Mouse (Mus musculus) embryo, embryonic 11.5 days (tissue): ENCODE data around the gene Poc1a.

Experiments used
- DNase-seq: peaks from one replicate; pipeline ENCODE4 v3.0.0-alpha.2; 2012; ENCODE audit warnings: low read depth, low spot score

Gene Poc1a

DNA sequence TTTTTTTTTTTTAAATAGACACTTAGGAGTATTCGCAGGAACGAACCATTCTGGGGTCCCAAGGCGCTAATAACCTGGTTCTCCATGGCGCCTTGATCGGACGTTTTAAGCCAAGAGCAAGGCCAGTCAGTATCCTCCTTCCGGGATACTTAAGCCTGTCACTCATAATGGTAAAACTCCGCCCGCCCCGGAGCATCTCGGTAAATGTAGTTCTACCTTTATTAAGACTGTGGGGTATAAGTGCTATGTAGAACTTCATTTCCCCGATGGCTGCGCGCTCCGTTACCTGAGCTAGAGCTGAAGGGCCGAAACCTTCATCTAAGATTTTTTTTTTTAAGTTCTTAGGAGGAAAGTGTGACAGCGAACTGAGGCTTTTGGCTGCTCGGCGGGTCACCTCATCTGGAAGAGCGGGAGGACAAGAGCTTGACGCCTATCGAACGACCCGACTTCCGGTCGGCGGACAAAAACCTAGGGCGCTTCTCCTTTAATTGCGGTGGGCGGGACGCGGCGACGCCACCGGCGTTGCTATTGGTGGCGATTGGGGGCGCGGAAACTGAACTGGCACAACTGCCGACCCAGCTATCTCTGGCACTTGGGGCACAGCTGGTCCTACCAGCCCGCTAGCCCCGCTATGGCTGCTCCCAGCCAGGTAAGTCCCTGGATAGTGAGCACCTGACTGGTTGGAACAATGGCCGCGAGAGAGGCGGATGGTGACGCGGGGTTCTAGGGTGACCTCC, at the start of gene Poc1a:
Poc1a (plus strand) TSS at position 254 of the 737 bp plus-strand sequence.
- DNase-seq, result peak; percentile 87

DNA sequence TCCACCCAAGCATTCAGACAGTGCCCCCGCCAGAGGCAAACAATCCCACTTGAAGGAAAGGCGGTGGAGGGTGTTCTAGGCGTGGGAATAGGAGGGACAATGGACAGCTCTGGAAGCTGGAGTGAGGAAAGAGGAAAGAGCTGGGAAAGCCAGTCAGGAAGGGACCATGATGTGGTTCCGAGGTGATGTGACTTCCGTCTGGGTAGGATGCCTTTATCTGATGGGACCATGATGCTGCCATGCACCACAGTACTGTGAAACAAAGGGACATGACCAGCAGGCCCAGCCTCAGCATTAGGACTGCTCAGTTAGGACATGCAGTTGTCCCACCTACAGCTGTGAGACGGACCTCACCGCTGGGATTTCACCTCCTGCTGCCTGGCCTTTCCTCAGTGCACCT, 49.6 kb upstream of the Poc1a start:
- DNase-seq, result no peak

DNA sequence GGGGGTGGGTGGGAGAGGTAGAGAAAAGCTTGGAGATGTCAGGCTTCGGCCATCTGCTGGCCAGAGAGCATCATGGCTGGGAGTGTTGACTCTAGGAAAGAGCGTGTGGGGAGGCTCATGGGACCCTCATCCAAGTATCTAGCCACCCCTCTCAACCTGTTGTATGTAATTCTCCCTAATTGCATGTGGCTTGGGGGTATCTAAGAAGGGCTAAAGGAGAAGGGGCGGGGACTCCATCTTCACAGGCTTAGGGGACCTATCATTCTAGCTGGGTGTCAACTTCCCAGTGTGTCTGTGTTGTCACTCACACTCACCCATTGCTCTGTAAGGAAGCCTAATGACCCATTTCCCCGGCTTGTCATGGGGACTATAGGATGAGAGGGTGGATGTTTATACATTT, 49.0 kb upstream of the Poc1a start:
- DNase-seq, result no peak

DNA sequence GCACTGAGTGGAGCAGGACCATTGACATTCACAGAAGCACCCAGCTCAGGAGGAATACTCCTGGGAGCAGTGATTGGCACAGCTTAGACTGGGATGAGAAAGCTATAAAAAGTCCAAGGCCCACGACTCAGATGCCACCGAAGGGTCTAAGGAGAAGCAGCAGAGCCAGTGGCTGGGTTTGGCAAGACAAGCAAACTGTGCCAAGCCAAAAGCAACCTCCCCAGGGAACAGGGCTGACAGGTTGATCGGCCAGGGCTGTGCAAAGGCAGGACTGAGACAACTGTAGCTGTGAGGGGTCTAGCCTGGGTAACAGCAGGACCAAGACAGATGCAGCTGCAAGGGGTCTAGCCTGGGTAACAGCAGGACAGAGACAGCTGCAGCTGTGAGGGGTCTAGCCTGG, 47.9 kb upstream of the Poc1a start:
- no peak for DNase-seq

DNA sequence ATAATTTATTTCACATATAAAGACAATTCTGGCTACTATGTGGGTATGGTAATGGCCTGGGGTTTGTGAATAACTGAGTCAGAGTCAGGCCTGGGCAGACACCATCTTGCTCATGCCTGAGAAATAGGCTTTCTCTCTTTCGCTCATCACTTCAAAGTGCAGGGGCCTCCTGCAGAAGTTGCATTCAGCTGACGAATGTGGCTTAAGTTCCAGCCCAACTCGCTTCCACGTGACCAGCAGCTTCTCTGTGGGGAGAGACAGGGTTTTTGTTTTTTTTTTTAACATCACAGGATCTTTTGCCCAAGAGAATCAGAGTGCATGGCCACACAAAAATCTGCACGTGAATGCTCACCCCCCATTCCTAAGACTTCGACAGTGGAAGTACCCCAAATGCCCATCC, 46.9 kb upstream of the Poc1a start:
- DNase-seq, result no peak

DNA sequence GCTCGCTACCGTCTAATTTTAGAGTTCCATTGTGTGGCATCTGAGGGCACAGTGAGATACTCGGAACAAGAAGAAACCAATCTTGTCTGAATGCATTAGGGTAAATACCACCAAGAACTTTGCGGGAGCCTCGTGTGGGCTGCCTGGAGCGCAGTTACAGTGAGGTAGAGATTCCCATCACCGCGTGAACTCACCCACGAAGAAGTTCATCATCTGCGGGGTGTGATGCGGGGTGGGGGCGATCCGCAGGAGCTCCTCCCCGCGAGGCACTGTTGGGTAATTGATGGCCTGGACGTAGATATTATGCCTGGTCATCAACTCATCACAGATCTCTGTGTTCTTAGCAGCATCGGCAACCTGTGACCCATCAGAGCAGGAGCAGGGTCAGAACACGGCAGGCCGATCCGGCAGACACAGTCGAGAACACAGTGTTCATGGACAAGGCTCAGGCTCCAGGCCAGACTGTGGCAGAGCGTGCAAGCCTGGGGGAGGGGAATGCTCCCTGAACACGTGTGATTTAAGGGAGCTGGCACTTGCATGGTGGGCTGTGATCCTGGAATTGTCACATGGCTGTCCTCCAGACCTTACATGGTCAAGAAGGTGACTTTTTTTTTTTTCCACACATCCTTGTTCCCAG, 45.5 kb upstream of the Poc1a start:
- no peak for DNase-seq

DNA sequence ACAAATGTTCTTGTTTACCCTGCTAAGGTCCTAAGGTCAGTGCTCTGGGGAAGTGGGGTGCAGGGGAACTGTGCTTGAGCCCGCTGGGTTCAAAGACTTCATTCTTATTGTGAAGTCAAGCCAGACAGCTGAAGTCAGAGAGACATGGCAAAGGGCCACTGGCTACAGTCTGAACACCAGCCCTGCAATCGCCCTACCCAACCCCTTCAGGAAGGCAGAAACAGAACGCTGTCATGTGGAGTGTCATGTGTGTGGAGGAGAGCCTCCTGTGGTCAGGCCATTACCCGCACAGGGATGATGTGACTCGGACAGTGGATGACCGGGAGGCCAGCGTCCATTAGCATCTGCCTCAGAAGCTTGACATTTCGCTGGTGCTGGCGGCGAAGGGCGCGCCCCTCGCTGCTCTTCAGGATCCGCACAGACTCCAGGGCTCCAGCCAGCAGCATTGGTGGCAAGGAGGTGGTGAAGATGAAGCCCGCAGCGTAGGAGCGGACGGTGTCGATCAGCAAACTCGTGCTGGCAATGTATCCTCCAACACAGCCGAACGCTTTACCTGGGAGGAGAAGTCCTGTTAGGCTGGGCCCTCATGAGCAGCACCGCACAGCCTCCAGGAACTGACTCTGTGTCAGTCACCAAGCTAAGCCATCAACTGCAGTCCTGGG, 44.6 kb upstream of the Poc1a start:
- no peak for DNase-seq

DNA sequence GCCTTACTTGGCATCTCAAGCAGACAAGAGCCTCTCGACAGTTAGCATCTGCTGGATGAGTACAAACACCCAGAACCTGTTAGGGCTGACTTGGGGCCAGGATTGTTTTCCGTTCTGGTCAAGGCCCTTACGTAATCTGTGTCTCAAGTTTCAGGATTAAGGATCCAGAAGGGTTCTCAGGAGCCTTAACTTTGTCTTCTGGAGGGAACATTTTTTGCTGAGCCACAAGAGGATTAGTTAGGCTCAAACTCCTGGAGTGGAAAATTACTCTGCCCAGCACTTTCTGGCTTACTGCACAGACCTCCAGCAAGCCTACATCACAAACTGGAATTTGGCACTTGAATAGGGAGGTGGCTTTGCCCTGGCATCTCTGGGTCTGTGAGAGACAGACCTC, 44.0 kb upstream of the Poc1a start:
- no peak for DNase-seq

DNA sequence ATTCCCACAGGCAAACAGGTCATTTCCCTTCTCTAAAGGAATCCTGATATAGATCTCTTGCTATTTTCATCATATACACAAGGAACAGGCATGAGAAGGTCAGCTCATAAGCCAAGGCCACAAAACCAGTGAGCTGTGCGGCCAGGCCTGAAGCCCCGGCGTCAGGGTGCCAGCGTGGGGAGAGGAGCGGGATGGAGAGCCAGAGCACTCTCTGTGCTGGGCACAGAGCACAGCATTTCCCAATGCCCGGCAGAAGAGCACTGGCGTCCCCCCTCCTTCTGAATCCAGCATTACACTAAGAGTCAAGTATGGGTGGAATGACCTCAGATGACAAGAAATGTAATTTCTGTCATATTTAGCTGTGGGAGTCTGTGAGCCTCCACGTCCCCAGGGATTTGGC, 43.5 kb upstream of the Poc1a start:
- no peak for DNase-seq

DNA sequence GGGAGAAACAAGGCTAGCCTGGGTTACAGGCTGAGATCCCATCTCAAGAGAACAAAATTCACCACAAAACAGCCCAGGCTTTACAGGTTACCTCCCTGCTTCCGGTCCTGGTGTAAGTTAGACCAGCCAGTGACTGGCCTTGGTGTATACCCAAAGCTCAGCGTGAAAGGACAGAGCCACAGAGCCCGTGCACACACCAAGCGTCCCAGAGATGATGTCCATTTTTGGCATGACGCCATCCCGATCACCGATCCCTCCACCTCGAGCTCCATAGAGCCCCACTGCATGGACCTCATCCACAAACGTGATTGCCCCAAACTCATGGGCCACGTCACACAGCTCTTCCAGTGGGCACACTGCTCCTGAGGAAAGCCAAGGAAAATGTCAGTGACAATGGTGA, 43.0 kb upstream of the Poc1a start:
- DNase-seq, result no peak

DNA sequence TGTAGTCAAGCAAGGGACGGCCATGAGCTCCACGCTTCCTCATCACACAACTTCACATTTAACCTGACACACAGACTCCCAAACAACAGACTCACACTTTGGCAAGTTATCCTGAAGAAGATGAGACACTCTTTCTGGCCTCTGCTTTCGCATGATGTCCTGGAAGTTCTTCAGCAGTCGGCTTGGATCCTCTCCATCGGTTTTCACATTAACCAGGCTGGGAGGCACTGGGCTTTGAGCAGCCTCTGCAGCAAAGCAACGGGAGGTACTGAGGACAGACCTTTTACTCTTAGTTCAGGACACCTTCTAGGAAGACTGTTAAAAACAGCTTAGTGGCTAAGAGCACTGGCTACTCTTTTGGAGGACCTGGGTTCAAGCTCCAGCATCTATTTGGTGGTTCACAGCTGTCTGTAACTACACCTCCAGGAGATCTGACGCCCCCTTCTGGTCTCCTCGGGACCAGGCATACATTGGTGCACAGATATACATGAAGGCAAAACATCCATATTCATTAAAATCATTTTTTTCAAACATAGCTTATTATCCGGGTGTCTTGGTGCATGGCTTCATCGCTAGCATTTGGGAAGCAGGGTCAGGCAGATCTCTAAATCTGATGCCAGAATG, 39.2 kb upstream of the Poc1a start:
- no peak for DNase-seq

DNA sequence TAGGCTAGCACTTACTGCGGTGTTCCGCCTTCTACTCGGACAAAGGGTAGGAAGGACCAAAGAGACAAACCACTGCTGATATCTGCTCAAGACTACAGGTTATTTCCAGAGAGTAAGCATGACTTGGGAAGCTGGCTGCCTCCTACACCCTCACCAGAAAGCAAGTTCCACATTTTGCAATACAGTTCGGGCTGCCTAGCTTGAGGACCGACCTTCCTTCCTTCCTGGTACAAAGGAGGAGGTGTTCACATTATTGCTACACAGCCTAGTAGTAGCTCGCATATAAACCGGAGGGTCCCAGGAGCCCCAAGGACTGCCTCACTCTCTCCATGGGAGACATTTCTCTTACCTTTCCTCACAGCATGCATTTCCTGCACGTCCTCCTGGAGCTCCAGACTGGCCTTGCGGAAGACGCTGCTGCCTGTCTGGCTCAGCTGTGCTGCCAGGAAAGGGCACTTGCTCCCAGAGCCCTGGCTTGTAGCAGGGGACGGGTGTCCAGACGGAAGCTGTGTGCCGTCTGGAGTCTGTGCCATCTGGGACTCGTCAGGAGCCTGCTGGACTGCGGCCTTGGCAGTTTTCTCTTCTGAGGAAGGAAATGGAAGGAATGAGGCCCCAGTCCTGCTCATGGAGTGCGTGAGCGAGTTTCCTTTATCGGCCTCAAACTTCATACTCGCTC, 37.9 kb upstream of the Poc1a start:
- no peak for DNase-seq

DNA sequence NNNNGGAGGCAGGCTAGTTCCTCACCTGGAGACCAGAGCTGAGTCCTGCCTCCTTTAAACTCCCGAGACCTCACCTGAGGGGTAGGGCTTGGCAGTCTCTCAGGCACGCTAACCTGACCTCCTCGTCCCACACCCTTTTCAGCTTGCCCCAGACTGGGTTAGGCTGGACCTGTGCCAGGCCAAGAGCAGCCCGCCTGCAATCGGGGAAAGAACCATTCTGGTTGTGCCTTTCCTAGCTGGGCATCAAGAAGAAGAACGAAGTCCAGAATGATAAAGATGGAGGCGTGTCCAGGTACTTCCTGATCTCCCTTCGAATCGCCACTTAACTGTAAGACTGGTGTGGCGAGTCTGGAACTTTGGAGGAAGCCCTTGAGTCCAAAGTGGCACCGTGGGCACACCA, 31.3 kb upstream of the Poc1a start:
- DNase-seq, result no peak

DNA sequence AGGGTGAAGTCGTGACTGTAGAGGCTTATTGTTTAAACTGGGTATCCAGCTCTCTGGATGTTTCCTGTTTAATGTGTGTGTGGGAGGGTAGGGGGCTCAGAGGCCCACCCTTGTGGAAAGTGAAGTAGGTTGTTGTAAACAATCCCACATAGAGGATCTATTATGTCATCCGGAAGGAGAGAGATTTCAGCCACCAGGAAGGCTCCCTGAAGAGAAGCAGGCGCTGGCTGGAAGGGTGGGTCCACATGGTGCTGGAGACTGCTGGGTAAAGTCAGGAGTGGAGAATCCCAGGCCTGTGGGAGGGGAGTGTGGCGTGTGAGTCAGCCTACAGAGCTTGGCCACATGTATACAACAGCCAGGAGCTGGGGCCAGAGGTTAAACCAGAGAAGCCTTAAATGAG, 30.6 kb upstream of the Poc1a start:
- DNase-seq, result no peak

DNA sequence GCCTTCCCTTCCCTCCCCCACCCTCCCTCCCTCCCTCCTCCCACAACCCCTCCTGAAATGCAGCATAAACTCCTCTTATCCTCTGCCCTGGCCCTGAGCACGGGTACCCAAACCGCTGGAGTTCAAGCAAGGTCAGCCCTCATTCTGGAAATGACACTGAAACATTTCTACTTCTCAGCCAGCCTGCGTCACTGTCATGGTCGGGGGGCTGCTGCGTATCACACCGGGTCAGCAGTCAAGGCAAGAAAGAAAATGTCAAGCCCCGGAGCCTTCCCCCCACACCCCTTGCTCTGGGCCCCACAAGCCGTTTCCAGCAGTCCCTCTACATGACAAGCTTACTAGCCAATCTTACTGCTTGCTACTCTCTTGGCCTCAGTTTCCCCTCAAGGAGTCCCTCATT, 29.8 kb upstream of the Poc1a start:
- no peak for DNase-seq

DNA sequence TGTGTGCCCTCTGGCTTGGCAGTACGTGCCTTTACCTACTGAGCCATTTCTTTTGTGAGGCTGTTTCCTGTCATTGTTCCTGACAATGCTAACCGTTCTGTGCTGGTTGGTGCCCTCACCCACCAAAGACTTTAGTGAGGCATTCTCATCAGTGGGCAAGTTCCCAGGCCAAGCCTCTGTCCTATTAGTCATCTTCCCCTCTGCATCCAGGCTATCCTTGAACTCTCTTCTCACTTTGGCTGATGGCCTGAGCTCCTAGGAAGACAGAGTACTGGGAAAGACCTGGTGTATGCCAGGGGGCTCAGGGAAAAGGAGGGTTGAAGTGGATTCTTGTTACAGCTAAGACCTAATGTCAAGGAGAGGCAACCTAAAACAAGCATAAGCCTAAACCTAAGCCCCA, 26.9 kb upstream of the Poc1a start:
- no peak for DNase-seq

DNA sequence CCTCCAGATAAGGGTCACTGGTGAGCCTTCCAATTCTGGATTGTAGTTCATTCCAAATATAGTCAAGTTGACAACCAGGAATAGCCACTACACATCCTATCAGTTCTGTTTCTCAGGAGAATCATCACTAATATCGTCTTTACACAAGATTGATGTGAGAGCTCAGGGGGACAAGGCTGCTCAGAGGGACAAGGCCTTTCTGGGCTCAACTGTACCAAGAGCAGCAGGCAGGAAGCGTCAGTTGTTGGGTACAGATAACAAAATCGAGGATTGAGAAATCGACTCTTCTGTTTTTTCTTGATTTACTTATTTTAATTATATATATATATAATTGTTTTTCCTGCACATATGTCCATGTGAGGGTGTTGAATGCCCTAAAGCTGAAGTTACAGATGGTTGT, 22.4 kb upstream of the Poc1a start:
- no peak for DNase-seq

DNA sequence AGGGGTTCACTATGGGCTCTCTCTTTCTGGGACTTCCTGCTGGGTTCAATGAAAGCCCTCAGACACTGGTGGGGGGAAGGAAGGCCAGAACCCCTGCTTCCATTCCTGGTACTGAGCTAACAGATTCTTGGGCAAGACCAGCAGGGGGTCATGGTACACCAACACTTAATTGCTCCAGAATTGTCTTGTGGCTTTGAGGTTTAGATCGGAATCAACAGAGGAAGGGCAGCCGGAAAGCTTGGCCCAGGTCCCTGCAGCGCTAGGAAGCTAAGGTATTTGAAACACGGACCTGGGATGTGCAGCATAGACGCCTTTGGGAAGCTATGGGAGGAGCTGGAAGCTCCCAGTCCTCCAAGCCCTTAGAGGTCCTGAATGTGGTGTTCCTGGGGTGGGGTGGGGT, 21.9 kb upstream of the Poc1a start:
- DNase-seq, result no peak

DNA sequence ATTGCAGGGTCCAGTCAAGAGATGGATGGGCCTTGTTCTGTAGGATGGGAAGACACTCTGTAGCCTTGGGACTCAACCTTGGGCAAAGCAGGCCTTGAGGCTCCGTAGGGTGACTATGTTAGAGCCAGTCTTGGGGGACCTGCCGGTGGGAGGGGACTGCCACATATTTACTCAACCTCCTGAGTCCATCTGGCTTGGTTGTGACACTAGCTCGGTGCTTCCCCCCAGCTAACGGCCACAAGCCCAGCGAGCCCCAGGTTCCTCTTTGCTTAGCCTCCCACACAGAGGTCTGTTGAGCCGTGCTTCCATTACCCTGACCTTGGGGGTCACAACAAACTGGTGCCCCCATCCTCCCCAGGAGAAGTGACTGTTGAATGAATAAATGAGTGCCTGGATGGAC, 19.8 kb upstream of the Poc1a start:
- no peak for DNase-seq

DNA sequence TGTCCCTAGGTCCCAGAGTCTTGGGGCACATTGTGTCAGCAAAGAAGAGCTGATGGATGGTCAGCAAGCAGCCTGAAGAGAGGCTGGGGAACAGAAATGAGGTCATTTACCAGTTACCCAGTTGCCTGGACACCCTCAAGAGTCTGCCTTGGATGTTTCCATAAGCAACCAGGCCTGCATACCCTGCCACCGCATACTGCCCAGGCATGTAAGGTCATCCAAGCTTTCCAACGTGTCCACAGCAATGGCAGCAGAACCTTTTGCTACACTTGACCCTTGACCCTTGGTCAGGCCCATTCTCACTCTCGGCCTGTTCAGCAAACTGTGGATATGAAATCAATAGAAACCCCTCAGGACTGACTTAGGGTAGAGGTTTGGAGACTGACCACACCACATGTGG, 19.4 kb upstream of the Poc1a start:
- DNase-seq, result no peak

DNA sequence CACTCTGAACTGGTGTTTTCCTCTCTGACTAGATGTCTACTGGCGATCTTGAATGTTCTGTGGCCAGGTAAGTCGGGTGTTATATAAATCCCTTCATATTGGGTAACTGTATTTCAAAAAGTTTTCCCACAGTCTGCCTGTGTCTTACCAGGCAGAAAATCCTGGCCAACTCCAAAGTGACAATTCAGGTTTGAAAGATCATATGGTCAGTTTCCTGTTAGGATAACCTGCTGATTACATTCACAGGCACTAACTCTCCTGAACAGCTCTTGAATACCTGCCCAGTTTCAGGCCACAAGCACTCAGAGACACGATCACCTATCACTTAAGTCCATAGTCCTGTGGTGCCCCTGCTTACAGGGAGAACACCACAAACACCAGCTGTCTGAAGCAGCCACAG, 18.8 kb upstream of the Poc1a start:
- no peak for DNase-seq

DNA sequence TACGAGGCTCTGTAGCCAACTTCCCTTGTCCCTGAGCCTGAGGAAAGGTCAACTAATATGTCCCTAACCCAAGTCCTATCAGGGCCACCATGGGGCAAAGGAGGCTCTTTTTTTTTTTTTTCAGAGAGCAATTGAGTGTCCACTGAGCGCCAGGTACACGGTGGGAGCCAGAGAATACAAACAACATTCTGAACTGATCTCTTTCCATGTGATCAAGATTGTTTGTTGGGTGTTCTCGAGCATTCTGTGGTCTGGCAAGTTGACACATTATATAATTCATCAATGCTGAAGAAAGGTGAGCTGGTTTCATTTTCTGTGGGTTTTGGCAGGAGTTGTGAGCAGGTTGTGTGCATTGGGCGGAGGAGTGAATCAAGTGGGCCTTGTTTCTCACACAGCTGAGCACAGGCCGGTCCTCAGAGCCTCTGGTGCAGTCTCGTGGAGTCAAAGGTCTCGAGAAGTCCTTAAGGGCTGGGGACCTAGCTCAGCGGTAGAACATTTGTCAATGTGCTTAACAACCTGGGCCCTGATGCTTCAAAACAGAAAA, 17.4 kb upstream of the Poc1a start:
- no peak for DNase-seq
